Mouse (Mus musculus) cerebellum, adult 11-12 months (tissue): ENCODE data around the gene Zranb3.
"Not testable (repeated sequence)": the region's sequence is repeated elsewhere in the genome, so short reads cannot be mapped to it uniquely, and the experiment has no call there.

Source experiments
- DNase-seq: peaks from one replicate; pipeline ENCODE4 v3.0.0; 2022

The Zranb3 gene

DNA sequence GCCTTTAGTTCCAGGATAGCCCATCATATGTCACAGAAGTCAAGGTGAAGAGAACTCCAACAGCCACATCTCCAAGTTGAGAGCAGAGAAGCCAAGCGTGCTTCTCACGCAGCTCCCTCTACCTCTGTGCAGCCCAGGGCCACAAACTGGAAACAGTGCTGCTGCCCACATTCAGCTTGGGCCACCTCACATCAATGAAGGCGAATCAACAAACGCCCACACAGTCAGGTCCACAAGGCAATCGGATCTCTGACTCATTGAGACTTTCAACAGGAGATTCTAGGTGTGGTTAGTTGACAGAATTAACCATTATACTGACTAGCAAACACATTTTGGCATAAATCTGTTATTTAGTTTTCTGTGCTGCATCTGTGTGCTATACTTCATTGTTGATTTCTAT lies 44.2 kb downstream of the Zranb3 start:
- no peak for DNase-seq

DNA sequence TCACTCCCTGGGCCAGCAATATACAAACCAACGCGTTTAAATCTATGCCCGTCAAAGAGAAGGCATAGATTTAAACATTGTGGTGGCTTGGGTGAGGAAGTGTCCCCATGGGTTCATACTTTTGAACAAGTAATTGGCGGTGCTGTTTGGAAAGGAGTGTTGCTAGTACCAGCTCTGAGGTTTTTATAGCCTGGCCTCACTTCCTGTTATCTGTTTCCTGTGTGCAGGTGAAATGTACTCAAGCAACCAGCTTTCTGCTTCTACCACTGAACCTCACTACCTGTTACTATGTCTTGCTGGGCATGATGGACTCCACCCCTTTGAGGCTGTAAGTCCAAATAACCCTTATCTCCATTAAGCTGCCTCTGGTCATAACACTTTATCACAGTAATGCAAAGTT lies 45.6 kb downstream of the Zranb3 start:
- no peak for DNase-seq

DNA sequence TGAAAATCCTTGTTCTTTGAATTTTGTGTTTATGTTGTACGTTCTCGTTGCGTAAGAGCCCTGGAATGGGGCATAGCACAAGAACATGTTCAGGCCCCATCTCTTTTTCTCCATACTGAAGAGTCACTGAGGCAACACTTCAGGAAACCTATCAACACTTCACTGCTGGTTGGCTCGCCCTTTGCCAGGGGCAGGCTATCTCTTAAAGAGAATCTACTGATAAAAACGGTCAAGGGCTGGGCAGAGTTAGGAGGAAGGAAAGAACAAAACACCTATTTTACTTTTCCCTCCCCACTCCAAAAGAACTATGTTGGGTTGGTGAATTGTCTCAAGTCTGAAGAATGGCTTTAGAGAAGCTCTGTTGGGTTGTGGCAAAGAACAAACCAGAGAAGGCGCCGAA lies 55.9 kb downstream of the Zranb3 start:
- no peak for DNase-seq

DNA sequence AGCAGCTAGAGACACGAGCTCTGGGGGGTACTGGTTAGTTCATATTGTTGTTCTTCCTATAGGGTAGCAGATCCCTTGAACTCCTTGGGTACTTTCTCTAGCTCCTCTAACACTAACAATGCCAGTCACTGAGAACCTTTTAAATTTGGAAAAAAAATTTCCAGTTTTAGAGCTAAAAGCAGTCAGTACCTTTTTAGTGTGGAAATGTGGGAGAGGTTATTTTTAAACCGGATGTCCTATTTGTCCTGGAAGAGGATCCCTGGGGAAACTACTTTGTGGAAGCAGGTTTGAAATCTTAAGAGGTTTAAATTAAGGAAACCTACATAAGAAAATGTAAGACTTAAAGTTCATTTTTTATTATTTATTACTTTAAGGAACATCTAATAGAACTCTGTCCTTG lies 56.4 kb downstream of the Zranb3 start:
- no peak for DNase-seq

DNA sequence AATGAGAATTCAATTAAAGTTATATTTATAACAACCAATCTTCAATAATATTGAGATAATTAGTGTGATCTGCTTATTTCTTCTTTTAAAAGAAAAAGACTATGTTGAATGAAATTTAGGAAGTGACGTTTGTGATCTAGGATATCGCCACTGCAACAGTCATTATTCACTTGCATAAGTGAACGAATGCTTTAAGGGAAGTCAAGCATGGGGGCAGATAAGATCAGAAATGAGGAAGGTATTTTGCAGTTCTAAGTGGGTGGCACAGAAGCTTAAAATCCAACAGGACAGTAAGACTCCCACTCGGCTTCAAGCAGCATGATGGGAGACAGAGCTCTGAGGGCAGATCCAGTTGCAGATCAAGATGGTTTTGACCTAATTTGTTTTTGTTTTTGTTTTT lies 58.7 kb downstream of the Zranb3 start:
- no peak for DNase-seq

DNA sequence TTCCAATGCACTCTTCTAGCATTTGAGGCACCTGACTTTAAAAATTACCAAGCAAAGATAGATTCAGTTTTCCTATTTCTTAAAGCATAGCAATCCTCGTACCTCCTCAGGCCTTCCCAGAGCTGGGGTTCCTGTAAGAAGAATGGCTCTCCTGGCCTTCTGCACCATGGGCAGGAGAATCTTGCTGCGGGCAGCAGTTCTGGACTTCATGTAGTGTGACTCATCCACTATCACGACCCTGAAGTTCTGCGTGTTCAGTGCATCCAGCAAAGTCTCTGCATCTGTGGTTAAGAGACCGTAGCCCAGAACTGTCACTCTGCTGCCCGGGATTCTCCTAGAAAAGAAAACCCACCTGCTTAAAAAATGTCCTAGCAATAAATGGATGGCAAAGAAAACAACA lies 66.6 kb downstream of the Zranb3 start:
- no peak for DNase-seq

DNA sequence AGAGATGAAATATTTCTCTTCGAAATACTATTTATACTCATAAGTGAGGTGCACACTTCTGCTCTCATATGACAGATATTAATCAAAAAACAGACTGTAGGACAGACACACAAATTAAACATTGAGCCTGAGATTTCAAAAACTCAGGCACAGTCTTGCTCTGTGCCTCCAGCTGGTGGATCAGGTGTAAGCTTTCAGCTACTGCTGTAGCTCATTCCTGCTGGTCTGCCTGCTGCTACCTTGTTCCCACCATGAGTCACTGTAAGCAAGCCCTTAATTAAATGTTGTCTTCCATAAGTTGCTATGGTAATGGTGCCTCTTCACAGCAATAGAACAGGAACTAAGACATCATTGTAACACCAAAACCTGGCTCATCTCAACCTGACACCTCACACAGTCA lies 70.7 kb downstream of the Zranb3 start:
- DNase-seq, result no peak

DNA sequence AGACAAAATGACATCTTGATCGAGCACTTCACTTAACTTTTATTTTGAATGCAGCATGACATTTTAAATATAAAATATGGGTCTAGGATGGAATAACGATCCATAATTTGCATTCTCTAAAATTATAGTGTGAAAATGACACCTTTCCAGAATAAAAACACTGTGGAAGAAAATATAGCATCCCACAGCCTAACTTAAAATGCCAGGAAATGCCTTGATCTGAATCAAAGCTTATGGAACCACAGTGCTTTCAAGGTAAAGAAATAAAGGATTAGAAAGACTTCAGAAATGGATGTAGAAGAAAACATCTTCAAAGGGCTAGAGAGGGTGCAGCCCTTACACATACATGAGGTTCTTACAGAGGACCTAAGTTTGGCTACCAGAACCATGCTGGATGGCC lies 71.3 kb downstream of the Zranb3 start:
- no peak for DNase-seq

DNA sequence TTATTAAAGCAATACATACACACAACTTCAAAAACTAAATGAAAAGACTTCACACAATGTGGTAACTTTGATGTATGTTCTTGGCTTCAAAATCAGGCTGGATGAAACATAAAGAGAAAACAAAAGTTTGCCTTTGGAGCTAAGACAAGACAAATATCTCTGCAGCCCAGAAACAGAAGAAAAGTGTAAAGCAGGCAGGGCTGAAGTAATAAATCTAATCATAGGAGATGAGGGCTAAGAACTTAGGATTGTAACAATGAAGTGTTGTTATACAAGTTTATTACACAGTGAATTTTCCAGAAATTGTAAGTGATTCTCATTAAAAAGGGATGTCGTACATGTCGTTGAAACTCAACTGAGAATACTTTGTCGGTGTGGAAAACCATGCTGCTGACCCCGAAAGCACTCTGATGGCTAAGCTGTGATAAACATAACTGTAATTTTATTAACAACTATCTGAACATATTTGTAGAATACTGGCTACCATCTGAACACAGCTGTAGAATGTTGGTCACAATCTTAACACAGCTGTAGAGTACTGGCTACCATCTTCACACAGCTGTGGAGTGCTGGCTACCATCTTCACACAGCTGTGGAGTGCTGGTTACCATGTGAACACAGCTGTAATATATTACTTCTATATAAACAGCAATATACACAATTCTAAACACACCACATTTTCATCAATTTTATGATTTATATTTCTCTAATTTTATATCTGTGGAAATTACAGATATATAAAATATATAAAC lies 78.3 kb downstream of the Zranb3 start:
- DNase-seq, result no peak

DNA sequence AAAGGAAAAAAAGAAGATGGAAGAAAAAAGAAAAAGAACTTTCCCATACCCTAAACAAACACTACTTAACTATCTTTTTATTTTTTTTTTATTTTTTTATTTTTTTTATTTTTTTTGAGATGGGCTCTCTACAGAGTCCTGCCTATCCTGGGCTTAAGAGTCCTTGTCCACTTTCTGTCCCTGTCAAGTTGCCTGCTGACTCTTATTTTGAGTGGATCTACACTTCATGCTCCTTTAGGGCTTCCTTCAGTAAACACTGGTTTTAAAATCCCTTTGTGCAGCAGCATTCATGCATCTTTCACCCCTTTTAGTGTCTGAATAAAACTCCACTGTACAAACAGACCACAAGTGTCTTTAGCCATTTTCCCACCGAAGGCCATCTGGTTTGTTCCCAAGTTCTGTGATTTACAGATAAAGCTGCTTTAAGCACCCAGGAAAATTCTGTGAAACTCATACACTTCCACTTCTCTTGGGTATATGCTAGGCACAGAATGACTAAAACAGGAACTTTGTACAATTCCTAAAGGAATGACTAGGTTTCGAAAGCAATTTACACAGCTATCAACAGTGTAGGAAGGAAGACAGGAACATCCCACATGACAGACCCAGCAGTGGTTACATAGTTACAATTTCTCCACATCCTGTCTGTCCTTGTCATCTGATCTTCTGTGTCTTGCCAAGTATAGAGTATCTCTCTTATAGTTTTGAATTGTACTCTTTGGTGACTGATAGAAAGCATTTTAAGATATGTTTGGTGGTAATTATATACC lies 82.7 kb downstream of the Zranb3 start:
- no peak for DNase-seq

DNA sequence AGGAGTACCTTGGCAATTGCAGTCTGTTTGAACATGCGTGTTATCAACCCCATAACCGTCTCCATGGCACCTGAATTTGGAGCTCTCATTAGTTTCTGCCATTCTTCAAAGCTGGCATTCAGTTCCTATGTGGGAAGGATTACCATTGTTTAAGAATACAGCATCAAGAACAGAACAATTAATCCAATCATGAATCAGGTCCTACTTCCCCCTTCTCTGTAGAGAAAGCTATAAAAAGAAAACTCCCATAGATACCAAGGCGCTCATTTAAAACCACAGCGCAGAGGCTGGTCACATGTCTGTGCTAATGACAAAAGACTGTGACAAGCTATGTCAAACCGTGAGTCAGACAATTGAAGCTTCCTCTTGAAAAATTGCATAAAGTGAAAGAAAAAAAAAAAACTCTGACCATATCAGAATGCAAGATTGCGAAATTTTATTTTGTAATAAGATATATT lies 86.8 kb downstream of the Zranb3 start:
- no peak for DNase-seq

DNA sequence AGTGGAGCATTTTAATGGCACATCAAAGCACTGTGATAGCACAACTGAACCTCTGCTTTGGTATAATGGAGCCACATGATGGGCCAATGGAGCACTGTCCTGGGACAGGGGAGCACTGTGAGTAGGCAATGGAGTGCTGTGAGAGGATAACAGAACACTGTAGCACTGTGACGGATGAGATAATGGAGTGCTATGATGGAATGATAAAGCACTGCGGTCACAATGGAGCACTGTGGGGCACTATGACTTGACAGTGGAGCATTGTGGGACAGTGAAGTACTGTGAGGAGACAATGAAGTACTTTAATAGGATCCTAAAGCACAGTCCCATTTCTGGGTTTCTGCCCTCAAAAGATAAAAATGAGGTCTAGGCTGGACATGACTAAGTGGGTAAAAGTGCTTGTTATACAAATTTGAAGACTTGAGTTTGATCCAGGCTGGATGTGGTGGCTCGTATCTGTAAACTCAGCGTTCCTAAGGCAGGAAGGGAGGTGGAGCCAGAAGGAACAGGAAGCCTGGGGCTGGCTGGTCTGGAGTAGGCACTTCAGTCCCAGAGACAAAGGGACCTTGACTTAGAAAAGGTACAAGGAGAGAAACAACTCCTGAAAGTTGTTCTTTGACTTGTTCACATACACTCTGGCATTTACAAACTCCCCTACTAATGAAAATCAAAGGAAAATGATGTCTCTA lies 89.0 kb downstream of the Zranb3 start:
- no peak for DNase-seq

DNA sequence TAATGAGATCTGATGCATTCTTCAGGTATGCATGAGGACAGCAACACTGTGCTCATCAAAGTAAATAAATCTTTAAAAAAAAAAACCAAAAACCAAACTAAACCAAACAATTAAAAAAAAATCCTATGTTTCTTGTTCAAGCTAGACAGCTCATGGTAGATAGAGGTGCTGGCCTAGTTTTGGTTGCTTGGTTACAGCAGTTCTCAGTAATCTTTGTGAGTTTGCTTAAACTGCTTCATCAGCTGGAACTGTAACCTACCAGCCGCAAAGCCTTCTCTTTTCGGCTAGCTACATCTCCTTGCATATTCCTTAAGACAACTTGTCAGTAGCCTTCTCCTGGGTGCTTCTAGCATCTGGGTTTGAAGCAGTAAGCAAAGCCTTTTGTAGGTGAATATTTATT lies 93.1 kb downstream of the Zranb3 start:
- no peak for DNase-seq

DNA sequence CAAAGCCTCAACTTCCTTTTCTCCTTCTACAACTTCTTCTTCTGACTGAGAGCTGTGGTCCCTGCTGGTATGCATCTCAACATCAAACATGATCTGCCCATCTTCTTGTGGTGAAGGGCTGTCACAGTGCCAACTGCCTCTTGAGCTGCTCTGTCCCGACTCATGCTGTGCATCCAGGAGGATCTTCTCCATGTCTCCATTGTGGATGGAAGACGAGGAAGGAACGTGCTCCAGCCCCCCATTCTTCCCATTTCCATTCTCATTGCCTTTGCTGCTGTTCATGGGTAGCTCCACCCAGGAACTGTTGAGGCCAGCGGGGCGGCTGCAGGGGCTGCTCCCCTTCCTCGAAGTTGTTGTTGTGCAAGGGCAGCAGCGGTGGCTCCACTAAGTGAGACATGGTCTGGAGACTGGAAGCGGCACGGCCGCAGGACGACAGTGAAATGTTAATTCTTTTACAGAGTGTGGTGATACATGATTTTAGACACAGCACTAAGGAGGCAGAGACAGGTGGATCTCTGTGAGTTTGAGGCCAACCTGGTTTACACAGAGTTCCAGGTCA lies 96.7 kb downstream of the Zranb3 start:
- DNase-seq, result not testable (repeated sequence)

DNA sequence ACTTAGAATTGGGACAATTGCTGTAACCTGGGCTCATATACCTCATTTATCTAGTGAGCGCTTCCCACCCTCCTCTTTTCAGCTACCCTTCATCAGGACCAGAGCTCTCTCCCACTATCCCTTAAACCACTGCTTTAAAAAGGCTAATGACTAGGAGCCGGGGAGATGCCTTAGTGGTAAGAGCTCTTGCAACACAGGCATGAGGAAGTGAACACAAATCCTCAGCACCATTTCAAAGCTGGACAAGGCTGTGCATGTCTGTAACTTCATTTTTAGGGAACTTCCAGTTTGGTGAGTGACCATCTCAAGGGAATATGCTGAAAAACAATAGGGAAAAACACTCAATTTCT lies 98.5 kb downstream of the Zranb3 start:
- DNase-seq, result no peak

DNA sequence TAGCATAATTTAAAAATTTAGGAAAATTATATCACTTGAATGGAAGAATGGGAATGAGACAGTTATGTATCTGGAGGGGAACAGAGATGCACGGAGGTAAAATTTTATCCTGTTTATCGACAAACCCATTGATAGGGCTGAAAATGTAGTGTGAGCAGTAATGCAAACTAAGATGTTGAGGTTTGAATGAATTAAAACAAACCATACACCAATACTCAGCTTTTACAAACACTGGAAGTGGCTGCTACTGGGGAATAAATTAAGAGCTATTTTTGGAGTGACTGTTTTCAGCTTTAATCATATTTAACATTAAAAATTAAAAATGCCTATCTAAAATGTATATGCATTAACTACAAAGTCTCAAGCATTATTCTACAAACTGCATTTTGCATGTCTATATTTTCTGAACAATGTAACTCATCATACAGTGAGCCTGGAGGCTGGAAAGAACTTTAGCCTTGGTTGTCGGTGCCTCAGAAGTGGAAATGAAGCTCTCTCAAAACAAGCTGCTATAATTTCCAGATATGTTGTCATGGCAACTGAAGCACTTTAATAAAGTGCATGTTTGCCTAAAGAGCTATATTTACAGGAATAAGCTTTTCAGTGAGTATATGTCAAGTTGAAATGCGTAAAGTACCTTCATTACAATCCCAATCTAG lies 99.0 kb downstream of the Zranb3 start:
- no peak for DNase-seq

DNA sequence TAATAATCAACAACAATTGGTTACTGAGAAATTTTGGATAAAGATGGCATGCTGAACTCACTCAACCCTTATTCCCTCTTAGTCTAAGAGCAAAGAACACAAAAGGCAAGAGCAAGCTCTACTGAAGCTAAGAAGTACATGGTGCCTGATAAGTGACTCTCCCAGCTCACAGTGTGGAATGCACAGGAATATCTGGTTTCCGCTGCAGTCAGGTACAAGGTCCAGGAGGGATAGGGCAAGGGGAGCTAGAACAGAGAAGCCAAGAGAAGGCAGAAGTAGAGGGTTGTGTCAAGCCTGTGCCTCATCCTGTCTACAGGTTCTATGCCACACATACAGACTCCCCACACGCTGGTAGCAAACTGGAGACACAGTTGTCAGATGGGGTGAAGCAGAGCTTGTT lies 100.7 kb downstream of the Zranb3 start:
- DNase-seq, result no peak

DNA sequence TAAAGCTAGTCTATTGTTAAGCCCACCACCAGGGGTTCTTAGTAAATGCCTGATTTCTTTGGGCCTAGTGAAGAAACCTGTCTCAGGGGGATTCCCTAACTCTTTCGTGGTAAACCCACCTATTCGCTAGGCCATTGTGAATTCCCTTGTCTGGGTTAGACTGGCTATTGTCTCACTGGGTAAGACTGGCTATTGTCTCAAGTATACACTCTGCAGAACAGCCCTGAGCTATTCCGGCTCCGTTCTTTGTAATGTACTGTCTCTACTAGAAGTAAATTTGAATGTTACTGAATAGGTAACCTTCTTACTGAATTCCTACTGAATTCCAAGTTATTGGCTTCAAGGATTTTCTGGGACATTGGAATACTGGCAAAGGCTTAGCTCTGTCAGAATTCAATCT lies 101.9 kb downstream of the Zranb3 start:
- not testable (repeated sequence) for DNase-seq

DNA sequence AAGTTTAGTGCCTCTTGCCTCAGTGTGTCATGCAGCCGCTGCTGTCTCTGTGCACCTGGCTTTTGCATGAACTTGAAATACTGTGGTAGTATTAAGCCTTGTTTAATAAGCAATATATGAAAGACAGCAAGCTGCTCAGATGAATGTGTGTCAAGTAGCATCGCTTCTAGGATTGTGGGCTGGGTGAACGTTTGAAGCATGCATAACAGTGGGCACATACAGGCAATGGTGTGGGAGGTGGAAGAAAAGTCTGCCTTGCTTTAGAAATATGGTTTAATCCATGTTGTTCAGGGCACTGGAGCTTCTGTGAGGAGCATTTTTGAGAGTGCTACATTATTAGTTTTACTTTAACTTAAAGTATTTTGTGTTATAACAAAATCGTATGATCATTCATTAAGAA lies 109.0 kb downstream of the Zranb3 start:
- DNase-seq, result no peak

DNA sequence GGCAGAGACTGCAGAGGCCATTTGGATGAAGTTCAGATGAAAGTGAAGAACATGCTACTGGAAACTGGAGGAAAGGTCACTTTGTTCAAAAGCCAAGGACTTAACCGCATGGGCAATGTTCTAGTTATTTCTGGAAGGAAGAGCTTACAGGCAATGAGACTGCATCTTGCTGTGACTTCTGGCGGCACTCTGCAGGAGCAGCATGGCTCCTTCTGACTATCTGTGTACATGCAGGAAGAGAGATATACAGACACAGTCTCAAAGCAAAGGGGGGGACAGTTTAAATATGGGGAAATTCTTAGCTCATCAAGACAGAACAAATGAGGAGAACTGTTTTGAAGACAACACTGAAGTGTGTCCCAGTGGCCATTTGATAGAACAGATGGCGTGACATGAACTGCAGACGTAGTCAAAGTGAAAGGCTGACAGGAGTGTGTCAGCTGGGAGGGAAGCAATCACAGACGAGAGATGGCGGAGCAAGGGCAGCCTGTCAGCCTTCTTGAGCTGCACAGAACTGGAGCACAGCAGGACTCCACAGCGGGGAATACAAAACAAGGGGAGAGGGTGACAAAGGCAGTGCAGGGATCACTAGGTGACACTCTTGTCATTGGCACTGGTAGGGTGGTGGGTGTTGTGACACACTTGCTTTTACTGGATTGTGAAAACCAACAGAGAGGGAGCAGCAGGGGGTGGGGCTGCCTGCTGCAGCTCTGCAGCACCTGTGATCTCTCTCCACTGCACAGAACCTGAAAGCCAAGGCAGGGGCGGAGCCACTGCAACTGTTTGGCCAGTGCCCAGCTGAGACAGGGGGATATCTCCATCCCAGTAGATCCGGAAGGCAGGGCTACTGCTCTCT lies 112.7 kb downstream of the Zranb3 start:
- DNase-seq, result peak; percentile 77

DNA sequence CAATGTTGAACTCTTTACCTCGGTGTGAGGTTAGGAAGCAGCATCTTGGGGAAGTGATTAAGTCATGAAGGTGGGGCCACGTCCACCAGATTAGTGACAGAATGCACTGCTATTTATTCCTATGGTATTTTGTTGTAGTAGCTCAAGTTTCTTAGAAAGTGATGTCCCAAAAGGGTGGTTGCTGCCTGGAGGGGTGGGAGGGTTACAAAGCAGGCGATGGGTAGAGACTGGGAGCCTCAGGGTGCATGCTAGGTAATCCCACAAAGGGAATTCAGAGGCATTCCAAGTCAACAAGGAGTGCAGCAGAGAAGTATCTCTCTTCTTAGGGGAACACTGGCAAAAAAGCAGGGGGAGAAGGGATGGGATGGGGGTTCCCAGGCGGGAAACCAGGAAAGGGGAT lies 113.5 kb downstream of the Zranb3 start:
- DNase-seq, result no peak

DNA sequence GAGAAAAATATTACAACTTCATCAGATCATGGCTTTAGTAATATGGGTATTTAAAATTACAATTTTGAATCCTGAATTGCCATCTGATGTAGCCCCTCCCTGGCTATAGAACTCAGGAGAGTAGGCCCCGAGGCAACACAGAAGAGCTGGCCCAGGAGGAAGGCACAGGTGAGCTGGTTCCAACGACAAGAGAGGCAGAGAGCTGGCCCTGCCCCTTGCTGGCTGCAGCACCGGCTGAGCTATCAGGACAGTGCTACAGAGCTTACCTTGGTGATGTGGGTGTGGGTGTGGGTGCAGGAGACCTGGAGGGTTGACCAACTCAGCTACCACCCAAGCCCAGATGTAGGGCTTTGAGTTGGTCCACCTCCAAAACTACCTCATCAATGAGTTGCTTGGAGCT lies 114.6 kb downstream of the Zranb3 start:
- DNase-seq, result peak; percentile 13
